In genomic region chr13:6632513-6632912, GRCm38 (mm10) we compare ENCODE assay signal across 16 mouse cellular contexts. TPM values are rescaled to one million over a fixed set of nuclear protein-coding genes. Genes with fewer than 3 reads are reported as not detected.
DNase-seq lines count a peak whose midpoint lies in the region; ATAC-seq and TF ChIP-seq lines count a peak whose summit lies in the region.
"Had no signal": no experiment of that assay in that cellular context is flagged by ENCODE, and none has a peak within 500 bp of the region (broad histone marks: within the 10 kb centered on the region; RNA-seq: fewer than 3 reads in every experiment).

No protein-coding gene starts in this region.

- H3K27ac ChIP-seq in heart, embryonic 16.5 days (ENCODE audit: low read length): peak overlapping the region; percentile 94; the same call in 1 of the 2 replicates
- H3K27ac ChIP-seq: embryonic facial prominence, embryonic 12.5 days; hindbrain, embryonic 15.5 days; neural tube, embryonic 12.5 days; stomach, embryonic 15.5 days had no signal

- no peak overlapping the region for H3K4me3 ChIP-seq in heart, embryonic 16.5 days (ENCODE audit: low read length)
- peak overlapping the region; percentile 30 for H3K4me3 ChIP-seq in E14TG2a.4 (replicated peaks; ENCODE audit: low read length)
- H3K4me3 ChIP-seq: embryonic facial prominence, embryonic 12.5 days; hindbrain, embryonic 15.5 days; neural tube, embryonic 12.5 days; stomach, embryonic 15.5 days had no signal

- no peaks in the 10 kb centered on the region for H3K27me3 ChIP-seq in heart, embryonic 16.5 days (ENCODE audit: control insufficient read depth, insufficient read depth, low read length)
- H3K27me3 ChIP-seq in E14TG2a.4 (ENCODE audit: insufficient read depth, low read length): no peaks in the 10 kb centered on the region
- H3K27me3 ChIP-seq: embryonic facial prominence, embryonic 12.5 days; hindbrain, embryonic 15.5 days; neural tube, embryonic 12.5 days; stomach, embryonic 15.5 days had no signal

- H3K9ac ChIP-seq in heart, embryonic 16.5 days (ENCODE audit: low read length): peak overlapping the region; percentile 27
- H3K9ac ChIP-seq: embryonic facial prominence, embryonic 12.5 days; hindbrain, embryonic 15.5 days; neural tube, embryonic 12.5 days; stomach, embryonic 15.5 days had no signal

- no peak for TF ChIP-seq CTCF in E14TG2a.4 (conservative IDR thresholded peaks at IDR 0.05; ENCODE audit: low read length)

- 32% methylated on average over 8 of the region's 8 CpGs for WGBS in heart, embryonic 16.5 days

- no peak for DNase-seq in heart, postnatal 10 days
- peak; percentile 36 for DNase-seq in naive thymus-derived CD4-positive, alpha-beta T cell, adult 2 months (ENCODE audit: low read depth)
- DNase-seq in urinary bladder, postnatal 10 days (ENCODE audit: low spot score): no peak
- DNase-seq in kidney, adult 11 months: no peak
- DNase-seq in kidney, adult 18-20 months: no peak
- DNase-seq: cerebellum, adult 11 months; liver; lung, adult 18-20 months; right cerebral cortex, postnatal 4 days had no signal

- no peaks in the 10 kb centered on the region for H3K36me3 ChIP-seq in heart, embryonic 16.5 days (ENCODE audit: control insufficient read depth, insufficient read depth)
- H3K36me3 ChIP-seq in E14TG2a.4 (ENCODE audit: insufficient read depth, low read length): peaks cover 100% of the 10 kb centered on the region
- H3K36me3 ChIP-seq: embryonic facial prominence, embryonic 12.5 days; neural tube, embryonic 12.5 days; stomach, embryonic 15.5 days had no signal

- intact Hi-C loops in heart, postnatal 10 days (cut with DNase I): no loop called here

- H3K9me3 ChIP-seq in heart, embryonic 16.5 days (replicated peaks; ENCODE audit: control insufficient read depth, low read length): no peaks in the 10 kb centered on the region
- peaks cover under 1% of the 10 kb centered on the region for H3K9me3 ChIP-seq in E14TG2a.4 (ENCODE audit: low read length)
- H3K9me3 ChIP-seq: embryonic facial prominence, embryonic 12.5 days; hindbrain, embryonic 15.5 days; neural tube, embryonic 12.5 days; stomach, embryonic 15.5 days had no signal

- no peak overlapping the region; the same call in 1 of the 2 replicates for H3K4me2 ChIP-seq in heart, embryonic 16.5 days (ENCODE audit: low read depth, low read length)
- H3K4me2 ChIP-seq: embryonic facial prominence, embryonic 12.5 days; hindbrain, embryonic 15.5 days; neural tube, embryonic 12.5 days; stomach, embryonic 15.5 days had no signal

- peaks cover 70% of the 10 kb centered on the region for H3K4me1 ChIP-seq in heart, embryonic 16.5 days (ENCODE audit: control insufficient read depth, insufficient read depth, low read length)
- peaks cover 90% of the 10 kb centered on the region for H3K4me1 ChIP-seq in E14TG2a.4 (replicated peaks; ENCODE audit: low read depth, low read length)
- H3K4me1 ChIP-seq: hindbrain, embryonic 15.5 days had no signal

- ATAC-seq in heart, embryonic 16.5 days (replicated peaks; ENCODE audit: extremely low read depth, insufficient read depth, low FRiP score): no peak
- peak; percentile 27 for ATAC-seq in granulocyte monocyte progenitor cell, adult 5-6 weeks (replicated peaks; ENCODE audit: poor library complexity, severe bottlenecking)

RNA-seq across cellular contexts. Expression of gene Pfkp, which starts 16.1 kb away (rescaled TPM):
- polyA plus RNA-seq in heart, embryonic 16.5 days (2015; fragmentation: Nextera tagmentation; extraction: Ambion mirVana): 201 and 224 TPM in 2 replicates
- 10 to 100 TPM; 67.3 to 78.2 TPM for total RNA-seq in heart, postnatal 10 days (2021)
- total RNA-seq in granulocyte monocyte progenitor cell, adult 5-6 weeks (2014; fragmentation: Nextera tagmentation): 39.4 and 54.3 TPM in 2 replicates
- 101 and 108 TPM in 2 replicates for total RNA-seq in granulocyte monocyte progenitor cell, adult 5-6 weeks (2017)
